Mouse (Mus musculus) ovary, postnatal 14 days (tissue): ENCODE data around the gene Adcyap1r1.

Experiments used
- DNase-seq: peaks from one replicate; pipeline ENCODE4 v3.0.0; 2022; ENCODE audit warnings: low spot score

Adcyap1r1 gene

GRCm38 (mm10) chr6:55451771-55452371 is at the start of gene Adcyap1r1:
Gene Adcyap1r1, plus strand, starts transcription at chr6:55451978.
- DNase-seq = no peak

- DNase-seq = no peak
Observed at GRCm38 (mm10) chr6:55402041-55402776, 49.6 kb upstream of the Adcyap1r1 start.

- no peak for DNase-seq
Observed at GRCm38 (mm10) chr6:55403411-55404309, 48.1 kb upstream of the Adcyap1r1 start.

DNA sequence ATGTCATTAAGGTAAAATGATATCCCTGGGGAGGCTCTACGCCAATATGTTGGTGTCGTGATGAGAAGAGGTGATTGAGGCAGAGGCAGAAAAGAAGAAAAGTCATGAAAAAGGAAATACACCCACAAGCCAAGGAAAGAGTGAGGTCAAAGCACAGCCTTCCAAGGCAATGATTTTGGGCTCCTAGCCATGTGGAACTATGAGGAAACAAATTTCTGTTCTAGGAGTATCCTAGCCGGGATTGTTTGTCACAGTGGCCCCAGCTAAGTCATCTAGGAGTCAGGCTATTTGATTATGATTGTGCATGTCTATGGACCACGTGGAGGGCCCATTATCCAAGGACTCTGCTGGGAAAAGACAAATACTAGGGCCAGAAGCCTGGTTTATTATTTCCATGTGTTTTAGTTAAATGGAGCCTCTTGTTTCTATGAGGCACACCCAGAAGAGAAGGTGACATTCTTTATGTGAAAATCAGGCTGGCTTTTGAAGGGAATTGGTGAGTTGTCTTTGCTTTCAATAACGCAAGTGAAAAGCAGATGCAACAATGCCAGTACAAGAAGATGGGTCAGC is 47.3 kb upstream of the Adcyap1r1 start:
- no peak for DNase-seq

- DNase-seq = no peak
Observed at GRCm38 (mm10) chr6:55407345-55407744, 44.4 kb upstream of the Adcyap1r1 start.

GRCm38 (mm10) chr6:55410119-55410775 is 41.5 kb upstream of the Adcyap1r1 start:
- DNase-seq = no peak

DNA sequence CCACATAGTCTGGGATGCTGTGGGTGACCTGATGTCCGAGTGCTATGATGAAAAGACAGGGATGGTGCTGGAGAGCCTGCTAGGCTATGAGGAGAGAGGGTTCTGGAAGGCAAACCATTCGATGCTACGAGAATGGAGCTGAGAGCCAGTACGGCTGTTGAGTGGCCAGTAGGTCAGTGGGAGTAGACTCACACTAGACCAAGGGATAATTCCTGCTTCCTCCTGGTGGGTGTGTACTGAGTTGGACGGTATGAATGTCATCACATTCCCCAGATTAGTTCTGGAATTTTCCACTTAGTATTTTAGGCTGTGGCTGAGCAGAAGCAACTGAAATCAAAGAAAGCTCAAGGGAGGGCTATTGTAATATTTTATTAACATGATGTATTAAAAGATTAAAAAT is 40.8 kb upstream of the Adcyap1r1 start:
- no peak for DNase-seq

- no peak for DNase-seq
Observed at GRCm38 (mm10) chr6:55416202-55416601, 35.6 kb upstream of the Adcyap1r1 start.

GRCm38 (mm10) chr6:55418746-55419410 is 32.9 kb upstream of the Adcyap1r1 start:
- no peak for DNase-seq

DNA sequence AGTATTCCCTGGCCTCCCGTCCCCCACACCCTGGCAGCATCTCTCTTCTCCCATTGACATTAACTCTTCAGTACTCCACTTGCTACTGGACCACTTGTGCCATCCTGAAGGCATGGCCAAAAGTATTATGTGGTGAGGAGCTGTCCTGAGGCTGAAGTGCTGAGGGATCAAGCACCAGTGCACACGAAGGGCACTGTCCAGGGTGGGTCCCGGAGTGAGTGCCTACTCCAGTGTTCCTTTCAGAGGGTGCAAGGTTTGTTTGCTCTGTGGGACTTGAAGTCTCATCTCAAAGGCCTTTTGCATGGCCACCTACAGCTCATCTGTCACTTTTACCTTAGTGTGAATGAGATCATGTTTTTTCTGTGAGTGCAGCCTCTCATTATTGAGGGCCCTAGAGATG is 31.4 kb upstream of the Adcyap1r1 start:
- no peak for DNase-seq

- DNase-seq = no peak
Observed at GRCm38 (mm10) chr6:55420869-55421361, 30.9 kb upstream of the Adcyap1r1 start.

GRCm38 (mm10) chr6:55432121-55432520 is 19.7 kb upstream of the Adcyap1r1 start:
- no peak for DNase-seq

DNA sequence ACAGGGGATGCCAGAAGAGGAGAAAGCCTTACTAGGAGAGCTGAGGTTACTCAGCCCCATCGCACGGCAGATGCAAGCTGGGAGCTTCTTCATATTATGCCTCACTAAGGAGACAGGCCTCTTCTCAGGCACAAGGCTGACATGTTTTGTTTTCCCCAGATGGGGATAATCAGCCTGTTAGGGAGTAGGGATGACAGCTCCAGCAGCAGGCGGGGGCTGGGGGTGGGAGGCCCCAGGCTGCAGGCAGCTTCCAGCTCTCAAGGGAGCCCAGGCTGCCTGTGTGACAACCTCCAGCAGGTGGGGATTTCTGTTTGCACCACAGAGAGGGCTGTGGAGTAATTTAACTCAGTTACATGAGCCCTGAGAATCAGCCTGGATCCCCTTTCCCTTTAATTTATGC is 17.4 kb upstream of the Adcyap1r1 start:
- DNase-seq = no peak

DNA sequence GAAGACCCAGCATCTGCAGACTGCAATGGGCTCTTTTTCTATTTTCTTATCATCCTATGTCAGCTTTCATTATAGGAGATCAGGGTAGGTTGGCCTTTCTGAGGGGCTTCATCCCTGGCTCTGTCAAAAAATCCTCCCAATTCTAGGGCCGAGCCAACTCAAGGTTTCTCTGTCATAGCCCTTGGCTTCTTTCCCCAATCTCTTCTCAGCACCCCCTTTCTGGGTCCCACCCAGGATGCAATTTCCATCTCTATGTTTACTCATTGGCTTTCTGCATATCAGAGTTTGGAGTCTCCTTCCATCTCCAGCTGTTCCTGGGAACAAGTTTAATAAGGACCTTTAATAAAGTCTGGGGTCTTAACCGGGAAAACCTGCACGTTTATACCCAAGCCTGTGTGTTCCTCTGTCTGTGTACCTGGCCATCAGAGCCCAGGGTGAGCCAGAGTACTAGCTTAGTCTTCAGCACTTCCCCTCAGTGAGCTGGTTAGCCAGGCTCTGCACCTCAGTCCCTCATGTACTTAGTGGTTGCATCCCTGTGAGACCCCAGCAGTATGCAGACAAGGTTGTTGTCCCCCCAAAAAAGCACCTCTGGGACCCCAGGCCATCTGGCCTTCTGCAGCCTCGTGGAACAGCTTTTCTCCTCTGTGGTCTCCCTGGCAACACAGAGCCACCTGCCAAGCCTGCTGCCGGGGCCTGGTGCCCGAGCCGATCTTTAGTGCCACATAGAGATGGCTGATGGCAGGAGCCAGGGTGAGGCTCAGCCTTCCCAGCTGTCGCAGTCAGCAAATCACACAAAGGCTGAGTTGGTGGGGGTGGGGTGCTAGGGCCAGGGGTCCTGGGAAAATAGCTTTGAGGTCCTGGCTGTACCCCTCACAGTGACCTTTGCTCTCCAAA is 16.3 kb upstream of the Adcyap1r1 start:
- no peak for DNase-seq

- no peak for DNase-seq
Observed at GRCm38 (mm10) chr6:55437919-55438318, 13.9 kb upstream of the Adcyap1r1 start.

DNA sequence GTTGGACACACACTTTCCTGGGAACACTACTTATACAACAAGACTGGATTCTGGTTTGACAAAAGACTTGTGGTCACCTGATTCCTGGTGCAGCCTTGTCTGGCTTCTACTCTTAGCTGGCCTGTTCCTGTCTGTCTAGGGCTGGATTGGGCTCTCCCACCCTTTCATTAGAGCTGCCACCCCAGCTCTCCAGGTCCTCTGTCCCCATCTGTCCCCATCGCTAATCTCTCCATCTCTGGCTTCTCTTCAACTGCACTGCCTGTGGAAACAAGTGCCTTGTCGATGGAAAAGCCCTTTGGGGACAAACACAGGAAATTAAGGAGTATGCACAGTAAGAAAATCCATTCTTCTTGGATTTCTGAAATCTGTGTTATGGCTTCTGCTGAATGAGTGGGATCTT is 12.9 kb upstream of the Adcyap1r1 start:
- no peak for DNase-seq

- DNase-seq = no peak
Observed at GRCm38 (mm10) chr6:55443927-55444688, 7.7 kb upstream of the Adcyap1r1 start.

- DNase-seq = no peak
Observed at GRCm38 (mm10) chr6:55444721-55445120, 7.1 kb upstream of the Adcyap1r1 start.

DNA sequence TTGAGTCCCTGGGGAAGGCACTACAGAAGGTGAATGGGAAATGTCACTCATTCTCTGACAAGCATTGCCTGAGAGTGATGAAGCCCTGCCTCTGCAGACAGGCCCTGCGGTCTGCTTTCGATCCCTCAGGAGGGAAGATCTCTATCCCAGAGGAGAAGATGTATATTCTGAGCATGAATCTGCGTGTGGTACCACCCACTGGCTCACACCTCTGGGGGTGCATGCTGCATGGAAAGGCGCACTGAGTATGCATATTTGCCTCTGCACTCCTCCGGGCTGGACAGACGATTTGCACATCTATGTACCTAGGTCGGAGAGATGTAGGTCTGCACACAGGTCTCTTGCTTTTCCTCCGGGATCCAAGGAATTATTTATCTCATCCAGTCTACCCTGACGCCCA is 3.6 kb upstream of the Adcyap1r1 start:
- no peak for DNase-seq
